Mouse (Mus musculus) embryonic facial prominence, embryonic 11.5 days (tissue): ENCODE data around the gene Armh4. TPM values are rescaled to one million over a fixed set of nuclear protein-coding genes. Genes with fewer than 3 reads are reported as not detected.
A peak's percentile ranks its signal among the peaks of the same experiment; 100 is the strongest.

Experiments
- ATAC-seq: fragments of 200-750 bp; cut with Nextera tagmentation; replicated peaks from 2 replicates; pipeline ENCODE4 v1.8.0; 2017; ENCODE audit warnings: low read depth; ENCODE audit not compliant: insufficient number of reproducible peaks, low FRiP score, low TSS enrichment
- DNase-seq: peaks from one replicate; pipeline ENCODE4 v3.0.0-alpha.2; 2015; ENCODE audit warnings: low spot score
- H3K27ac ChIP-seq: fragments of 300-500 bp; sonication (generic); replicated peaks from 2 replicates; pipeline ENCODE4 v1.5.1; 2014; ENCODE audit warnings: mild to moderate bottlenecking, low read depth, low read length, control low read depth
- H3K27me3 ChIP-seq: fragments of 300-500 bp; sonication (generic); 2 replicates; pipeline ENCODE4 v1.6.1; 2014; ENCODE audit warnings: mild to moderate bottlenecking, low read length, moderate library complexity, mixed read lengths; ENCODE audit not compliant: control insufficient read depth, insufficient read depth
- H3K36me3 ChIP-seq: fragments of 300-500 bp; sonication (generic); replicated peaks from 2 replicates; pipeline ENCODE4 v1.6.1; 2014; ENCODE audit warnings: low read depth, mild to moderate bottlenecking, low read length, moderate library complexity, mixed read lengths; ENCODE audit not compliant: control insufficient read depth, insufficient read depth
- H3K4me1 ChIP-seq: fragments of 300-500 bp; sonication (generic); 2 replicates; pipeline ENCODE4 v1.6.1; 2014; ENCODE audit warnings: low read length, mixed read lengths; ENCODE audit not compliant: control insufficient read depth, insufficient read depth
- H3K4me2 ChIP-seq: fragments of 300-500 bp; sonication (generic); 2 replicates; pipeline ENCODE4 v1.6.1; 2014; ENCODE audit warnings: low read depth, mild to moderate bottlenecking, control low read depth, low read length, moderate library complexity
- H3K4me3 ChIP-seq: fragments of 300-500 bp; sonication (generic); 2 replicates; pipeline ENCODE4 v1.5.1; 2014; ENCODE audit warnings: low read depth, low read length, control low read depth
- H3K9ac ChIP-seq: fragments of 300-500 bp; sonication (generic); replicated peaks from 2 replicates; pipeline ENCODE4 v1.6.1; 2014; ENCODE audit warnings: mild to moderate bottlenecking, control low read depth, low read length
- H3K9me3 ChIP-seq: fragments of 300-500 bp; sonication (generic); replicated peaks from 2 replicates; pipeline ENCODE4 v1.6.1; 2016; ENCODE audit warnings: mild to moderate bottlenecking, low read length, inconsistent platforms, mixed read lengths; ENCODE audit not compliant: control insufficient read depth
- WGBS: fragments of 180-500 bp; shearing (Covaris S2); extraction: QIAGEN DNeasy Blood & Tissue Kit; methylation state at CpG from one replicate; pipeline ENCODE4 v1.1.7; 2014; 5-methylcytosine and 5-hydroxymethylcytosine counted together
- polyA plus RNA-seq: library from polyadenylated mRNA; unstranded; fragments of >200 nt; fragmentation: Nextera tagmentation; extraction: Ambion mirVana; gene quantifications from 2 replicates; pipeline ENCODE4 v1.2.1, GENCODE M21; 2014

Armh4 gene
- polyA plus RNA-seq, 1 experiment from 2014 or later = 24.8 TPM

DNA sequence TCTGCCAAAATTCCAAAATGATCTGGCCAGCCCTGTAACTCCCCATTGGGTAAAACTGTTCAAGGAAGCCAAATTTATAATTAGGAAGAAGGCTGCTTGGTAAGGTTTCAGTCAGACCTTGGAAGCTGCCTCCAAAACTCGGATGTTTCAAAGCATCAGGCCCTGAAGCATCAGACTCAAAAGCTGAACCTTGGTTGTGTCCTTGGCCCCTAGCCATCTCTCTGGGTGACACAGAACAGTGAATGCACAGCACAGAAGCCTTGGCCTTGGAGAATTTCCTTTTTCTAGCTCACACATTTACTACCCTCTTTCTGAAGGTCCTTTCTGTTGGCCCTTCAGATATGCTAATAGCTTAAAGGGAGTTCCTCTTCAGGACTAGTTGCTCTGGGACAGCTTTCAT, 134.0 kb downstream of the Armh4 start:
- ATAC-seq = no peak
- WGBS = 78% methylated on average over 1 of the region's 1 CpGs
- DNase-seq = no peak

DNA sequence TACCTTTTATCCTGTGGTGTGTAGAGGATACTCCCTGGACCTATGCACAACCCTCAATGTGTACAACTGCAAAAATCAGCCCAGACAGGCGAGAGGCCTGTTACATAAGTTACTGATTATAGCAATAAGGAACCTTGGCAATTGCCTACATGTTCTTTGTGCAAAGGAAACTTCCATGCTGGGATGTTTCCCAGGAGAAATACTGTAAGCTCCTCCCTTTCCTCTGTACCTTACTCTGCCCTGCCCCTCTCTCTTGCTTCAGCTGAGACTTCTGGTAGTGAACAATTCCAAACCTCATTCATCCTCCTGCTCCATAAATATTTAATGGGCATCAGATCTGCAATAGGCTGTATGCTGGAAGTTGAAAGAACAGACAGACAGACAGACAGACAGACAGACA, 145.8 kb downstream of the Armh4 start:
- no peak overlapping the region for H3K4me3 ChIP-seq
- no peak overlapping the region for H3K27ac ChIP-seq
- no peak overlapping the region for H3K9ac ChIP-seq
- DNase-seq (peak; percentile 0), ATAC-seq (no peak)
- no peaks in the 10 kb centered on the region for H3K4me1 ChIP-seq
- 64% methylated on average over 1 of the region's 1 CpGs for WGBS
- H3K4me2 ChIP-seq = no peak overlapping the region
- no peaks in the 10 kb centered on the region for H3K27me3 ChIP-seq
- no peaks in the 10 kb centered on the region for H3K9me3 ChIP-seq
- no peaks in the 10 kb centered on the region for H3K36me3 ChIP-seq

More for the DNA sequence above, 134.0 kb downstream of the Armh4 start:
- Histone ChIP-seq H3K36me3 (no peaks in the 10 kb centered on the region), H3K4me1 (no peaks in the 10 kb centered on the region), H3K9me3 (no peaks in the 10 kb centered on the region), H3K9ac (no peak overlapping the region), H3K27me3 (no peaks in the 10 kb centered on the region), H3K4me3 (no peak overlapping the region), H3K27ac (no peak overlapping the region), H3K4me2 (no peak overlapping the region)

DNA sequence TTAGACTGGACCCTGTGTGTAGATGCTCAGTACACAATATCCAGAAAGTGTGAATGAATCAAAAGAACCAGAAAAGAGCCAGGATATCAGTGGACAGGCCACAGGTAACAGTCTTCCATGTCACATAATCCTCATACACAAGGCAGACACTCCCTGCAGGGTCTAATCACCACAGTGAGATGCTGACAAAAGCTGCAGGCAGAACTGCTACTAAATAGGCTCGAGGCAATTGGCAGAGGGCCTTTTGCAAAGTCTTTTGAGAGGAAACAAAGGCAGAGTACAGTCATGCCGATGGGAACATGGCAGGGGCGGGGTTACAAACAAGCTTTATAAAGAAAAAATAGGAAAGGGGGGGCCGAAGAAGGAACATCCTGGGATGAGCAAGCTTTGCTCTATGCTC, 157.1 kb downstream of the Armh4 start:
- Histone ChIP-seq H3K4me2 (no peak overlapping the region), H3K27me3 (no peaks in the 10 kb centered on the region), H3K9me3 (no peaks in the 10 kb centered on the region), H3K9ac (no peak overlapping the region), H3K27ac (no peak overlapping the region), H3K4me3 (no peak overlapping the region), H3K4me1 (no peaks in the 10 kb centered on the region), H3K36me3 (no peaks in the 10 kb centered on the region)
- ATAC-seq = no peak
- no peak for DNase-seq
- WGBS = 58% methylated on average over 4 of the region's 4 CpGs

Other genes starting within 250 kb of the Armh4 start
- gene Olfr722, start 118.6 kb upstream of the Armh4 start, polyA plus RNA-seq = not detected in 2 replicates
- gene Olfr723, start 148.4 kb upstream of the Armh4 start, polyA plus RNA-seq = not detected in 2 replicates
- not detected in 2 replicates for gene Olfr724, start 179.9 kb upstream of the Armh4 start, polyA plus RNA-seq